Mouse (Mus musculus) lung, adult 18-20 months (tissue): Measurements from ENCODE around the gene Rtn4rl2.

ENCODE experiments used
- DNase-seq, 2 experiments: peaks; one replicate each; pipeline ENCODE4 v3.0.0; 2022; ENCODE audit warnings: mixed read lengths in 2 of 2

Rtn4rl2 gene

GRCm38 (mm10) chr2:84841905-84842304, 44.6 kb downstream of the Rtn4rl2 start:
- peak in 1 of 2 experiments; percentile 20 for DNase-seq

DNA sequence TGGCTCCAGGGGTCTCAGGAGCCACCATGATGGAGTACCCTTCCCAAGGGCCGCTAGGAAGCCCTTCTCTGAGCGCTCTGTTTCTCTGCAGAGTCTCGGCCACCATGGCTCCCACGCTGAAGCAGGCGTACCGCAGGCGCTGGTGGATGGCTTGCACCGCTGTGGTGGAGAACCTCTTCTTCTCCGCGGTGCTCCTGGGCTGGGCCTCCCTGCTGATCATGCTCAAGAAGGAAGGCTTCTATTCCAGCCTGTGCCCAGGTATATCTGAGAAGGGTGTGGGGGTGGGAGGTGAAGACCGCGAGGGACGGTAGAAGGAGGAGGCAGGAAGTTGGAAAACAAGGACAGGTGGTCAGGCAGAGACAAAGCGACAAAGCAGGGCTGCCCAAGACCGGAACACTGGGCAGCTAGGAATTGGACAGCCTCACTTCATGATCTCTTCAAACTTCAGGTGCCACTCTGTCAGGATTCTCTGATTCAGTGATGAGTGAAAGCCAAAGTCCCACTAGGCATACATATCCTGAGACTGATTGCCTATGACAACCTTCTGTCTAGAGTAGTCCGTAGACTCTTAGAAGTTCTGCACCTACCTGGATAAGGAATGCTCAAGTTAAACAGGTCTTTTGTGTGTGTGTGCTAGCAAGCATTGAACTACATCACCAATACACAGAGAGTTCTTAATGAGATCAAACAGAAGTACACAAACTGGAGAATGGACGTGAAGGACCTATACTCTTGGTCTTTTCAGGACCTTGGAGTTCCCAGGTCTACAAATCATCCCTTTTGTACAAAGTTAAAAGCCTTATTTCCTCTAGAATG, 45.6 kb downstream of the Rtn4rl2 start:
- DNase-seq = no peak

- DNase-seq = peak; percentile 32 to 39
Observed at GRCm38 (mm10) chr2:84840016-84840747, 46.3 kb downstream of the Rtn4rl2 start.

GRCm38 (mm10) chr2:84838993-84839980, 47.2 kb downstream of the Rtn4rl2 start:
- DNase-seq = peak; percentile 13 to 25

DNA sequence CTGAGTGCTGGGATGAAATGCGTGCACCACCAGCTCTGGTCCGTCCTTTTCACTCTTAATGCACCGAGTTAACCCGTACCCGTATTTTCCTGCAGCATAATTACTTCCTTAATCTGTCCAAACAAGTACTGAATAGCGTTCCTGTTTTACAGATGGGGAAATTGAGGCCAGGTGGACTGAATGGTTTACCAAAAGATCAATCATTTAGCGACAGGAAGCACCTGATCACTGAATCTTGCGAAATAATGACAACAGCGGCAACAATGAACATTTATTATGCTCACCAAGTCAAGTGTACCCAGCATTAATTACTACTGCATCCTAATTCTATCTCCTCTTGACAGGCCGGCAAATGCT, 47.9 kb downstream of the Rtn4rl2 start, which contains the start of gene Slc43a1:
TSS of gene Slc43a1 (plus strand) at position 258 of the 357 bp plus-strand sequence.
- DNase-seq = no peak

DNA sequence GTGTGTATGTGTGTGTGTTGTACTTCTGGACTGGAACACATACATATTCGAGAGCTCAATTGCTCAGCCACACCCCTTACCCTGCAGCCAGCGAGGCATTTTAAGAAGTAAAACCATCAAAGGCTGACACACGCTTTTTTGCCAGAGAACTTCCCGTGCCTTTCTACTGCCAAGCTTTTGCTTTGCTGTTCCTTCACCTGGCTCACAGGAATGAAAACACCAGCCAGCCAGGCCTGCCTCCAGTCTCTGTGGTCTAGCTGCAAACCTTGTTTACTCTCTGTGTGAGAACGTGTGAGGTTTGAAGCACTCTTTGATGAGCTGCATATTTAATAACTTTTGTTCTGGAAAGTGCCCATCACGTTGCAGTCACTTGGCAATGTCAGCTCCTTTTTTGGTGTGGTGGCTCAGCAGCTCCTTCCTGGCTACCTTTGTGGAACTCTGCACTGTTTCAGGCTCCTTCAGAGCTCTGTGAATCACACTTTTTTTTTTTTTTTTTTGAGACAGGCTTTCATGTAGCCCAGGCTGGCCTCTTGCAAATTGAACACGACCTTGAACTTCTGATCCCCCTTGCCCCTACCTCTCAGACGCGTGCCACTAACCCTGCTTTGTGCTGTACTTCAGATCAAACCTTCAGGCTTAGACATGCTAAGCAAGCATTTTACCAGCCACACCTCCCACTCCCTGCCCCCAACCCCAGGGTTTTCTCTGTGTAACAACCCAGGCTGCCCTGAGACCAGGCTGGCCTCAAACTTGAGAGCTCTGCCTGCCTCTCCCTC, 48.5 kb downstream of the Rtn4rl2 start:
- no peak for DNase-seq

DNA sequence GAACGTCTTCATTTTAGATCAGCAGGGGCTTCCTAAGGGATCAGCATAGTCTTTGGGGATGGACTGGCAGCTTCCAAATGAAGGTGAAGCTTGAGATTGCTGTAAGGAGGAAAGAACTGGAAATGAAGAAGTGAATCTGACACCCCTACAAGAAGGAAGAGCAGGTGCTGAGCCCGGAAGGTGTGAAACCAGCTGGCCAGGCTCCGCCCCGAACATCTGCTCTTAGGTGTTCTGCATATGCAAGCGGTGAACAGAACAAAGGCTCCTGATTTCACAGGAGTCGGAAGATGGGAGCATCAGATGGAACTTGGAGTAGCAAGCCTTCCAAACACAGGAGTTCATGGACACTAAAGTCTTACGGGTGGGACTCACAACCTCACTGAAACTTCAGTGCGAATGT, 49.4 kb downstream of the Rtn4rl2 start:
- no peak for DNase-seq

- DNase-seq = peak; percentile 76 to 78
Observed at GRCm38 (mm10) chr2:84831666-84832391, 54.7 kb downstream of the Rtn4rl2 start.

DNA sequence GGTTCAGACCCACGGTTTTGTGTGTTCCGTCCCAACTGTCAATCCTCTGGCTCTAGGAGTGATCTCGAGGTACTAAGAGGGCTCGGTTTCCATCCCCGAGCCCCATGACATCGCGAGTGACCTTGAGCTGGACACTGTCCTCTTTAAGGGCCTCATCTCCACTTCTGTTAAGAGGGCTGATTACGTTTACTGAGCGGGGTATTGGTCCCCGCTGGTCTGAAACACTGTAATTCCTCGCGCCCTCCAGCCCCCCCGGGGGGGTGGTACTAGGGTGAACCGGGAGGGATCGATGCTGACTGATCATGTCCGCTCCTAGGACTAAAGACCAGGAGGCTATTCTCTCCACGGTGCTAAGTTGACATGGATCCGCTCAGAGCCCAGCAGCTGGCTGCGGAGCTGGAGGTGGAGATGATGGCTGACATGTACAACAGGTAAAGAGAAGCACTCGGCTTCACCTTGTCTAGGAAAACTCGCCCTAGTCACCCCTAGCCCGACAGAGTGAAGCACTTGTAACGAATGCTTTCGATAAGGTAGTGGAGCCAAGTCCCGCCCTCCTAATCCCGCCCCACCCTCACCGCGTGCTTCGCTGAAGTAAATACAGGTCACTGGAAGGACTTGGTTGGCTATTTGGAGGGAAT, 59.1 kb downstream of the Rtn4rl2 start:
- DNase-seq = no peak

GRCm38 (mm10) chr2:84826488-84827282, 59.8 kb downstream of the Rtn4rl2 start, which contains the start of gene Timm10:
Gene Timm10 (plus strand): TSS chr2:84826997.
- DNase-seq = peak; percentile 89 to 91

GRCm38 (mm10) chr2:84823237-84823636, 63.3 kb downstream of the Rtn4rl2 start:
- DNase-seq = no peak

GRCm38 (mm10) chr2:84822552-84822951, 64.0 kb downstream of the Rtn4rl2 start, which contains the start of gene Smtnl1:
Gene Smtnl1 (minus strand): TSS chr2:84822652.
- DNase-seq = no peak
